Mouse (Mus musculus) CH12.LX (cell line): ENCODE results near the gene Gng8.

Experiments used
- CTCF ChIP-seq, 2 experiments: IDR thresholded peaks in 1 of 2; conservative IDR thresholded peaks in 1 of 2; 2 replicates each; pipeline ENCODE4 v1.5.1; 2011 to 2012; ENCODE audit warnings: low read depth in 2 of 2, low read length in 2 of 2, improper control_type of control experiment in 1 of 2, inconsistent platforms in 1 of 2, mild to moderate bottlenecking in 1 of 2, moderate library complexity in 1 of 2
- E2F4 ChIP-seq: IDR thresholded peaks from 2 replicates; pipeline ENCODE4 v1.6.1; 2011; ENCODE audit warnings: low read depth, low read length, improper control_type of control experiment; ENCODE audit not compliant: insufficient replicate concordance
- IRF4 ChIP-seq: IDR thresholded peaks from 2 replicates; pipeline ENCODE4 v1.6.1; 2014; ENCODE audit warnings: low read depth, mild to moderate bottlenecking, inconsistent platforms, low read length, improper control_type of control experiment
- JUND ChIP-seq: conservative IDR thresholded peaks from 2 replicates; pipeline ENCODE4 v1.6.1; 2011; ENCODE audit warnings: low read depth, low read length, improper control_type of control experiment
- MAFK ChIP-seq: IDR thresholded peaks from 2 replicates; pipeline ENCODE4 v1.6.1; 2011; ENCODE audit warnings: low read length, improper control_type of control experiment; ENCODE audit not compliant: insufficient replicate concordance

GRCm38 (mm10) chr7:16931968-16932627 is 40.5 kb downstream of the Gng8 start:
- TF ChIP-seq MAFK (no peak), CTCF (conservative IDR thresholded peaks at IDR 0.05 in 1 of 2, IDR thresholded peaks at IDR 0.05 in 1 of 2; ENCODE audit: low read depth in 2 of 2, low read length in 2 of 2) (peak; percentile 83 to 96), E2F4 (no peak), JUND (no peak), IRF4 (no peak; the same call in 1 of the 2 replicates)
